In genomic region chr10:21501658-21502057, GRCm38 (mm10) we compare ENCODE assay signal across 16 mouse cellular contexts.
"Had no signal": no experiment of that assay in that cellular context is flagged by ENCODE, and none has a peak within 500 bp of the region (broad histone marks: within the 10 kb centered on the region; RNA-seq: fewer than 3 reads in every experiment).

No protein-coding gene starts in this region.

- H3K9me3 ChIP-seq: neural tube, embryonic 13.5 days; neural tube, embryonic 15.5 days; stomach, embryonic 15.5 days had no signal

- H3K27me3 ChIP-seq: neural tube, embryonic 13.5 days; neural tube, embryonic 15.5 days; stomach, embryonic 15.5 days had no signal

- H3K4me1 ChIP-seq: neural tube, embryonic 13.5 days; neural tube, embryonic 15.5 days; stomach, embryonic 15.5 days had no signal

- DNase-seq: retina, postnatal 1 day; right cerebral cortex, adult 18-20 months; right cerebral cortex, postnatal 14 days; right cerebral cortex, postnatal 25 days; right cerebral cortex, postnatal 4 days; spleen, adult 18-20 months; thymus, adult 18-20 months; thymus, adult 2 months; thymus, postnatal 14 days; thymus, postnatal 25 days; thymus, postnatal 36 days; thymus, postnatal 4 days had no signal

- H3K9ac ChIP-seq: neural tube, embryonic 13.5 days; neural tube, embryonic 15.5 days; stomach, embryonic 15.5 days had no signal

- H3K36me3 ChIP-seq: neural tube, embryonic 13.5 days; neural tube, embryonic 15.5 days; stomach, embryonic 15.5 days had no signal

- H3K27ac ChIP-seq: neural tube, embryonic 13.5 days; neural tube, embryonic 15.5 days; stomach, embryonic 15.5 days; stomach, postnatal 0 days had no signal

- H3K4me3 ChIP-seq: neural tube, embryonic 13.5 days; neural tube, embryonic 15.5 days; stomach, embryonic 15.5 days had no signal
